Mouse (Mus musculus) skeletal muscle tissue, adult 2 months (tissue): ENCODE measurements at regions not wholly inside any gene's neighbourhood (a gene's known extent, or its start where the extent isn't known, plus 50 kb on each side); places are given as distances from the start of the nearest gene placed in this dataset.
"Not testable (repeated sequence)": the region's sequence is repeated elsewhere in the genome, so short reads cannot be mapped to it uniquely, and the experiment has no call there.

Experiments used
- DNase-seq: peaks from one replicate; pipeline ENCODE4 v3.0.0-alpha.2; 2012; ENCODE audit warnings: low read depth, low spot score

- DNase-seq = no peak
Observed at GRCm38 (mm10) chr2:48315306-48315705, 498.6 kb upstream of the Acvr2a start.

DNA sequence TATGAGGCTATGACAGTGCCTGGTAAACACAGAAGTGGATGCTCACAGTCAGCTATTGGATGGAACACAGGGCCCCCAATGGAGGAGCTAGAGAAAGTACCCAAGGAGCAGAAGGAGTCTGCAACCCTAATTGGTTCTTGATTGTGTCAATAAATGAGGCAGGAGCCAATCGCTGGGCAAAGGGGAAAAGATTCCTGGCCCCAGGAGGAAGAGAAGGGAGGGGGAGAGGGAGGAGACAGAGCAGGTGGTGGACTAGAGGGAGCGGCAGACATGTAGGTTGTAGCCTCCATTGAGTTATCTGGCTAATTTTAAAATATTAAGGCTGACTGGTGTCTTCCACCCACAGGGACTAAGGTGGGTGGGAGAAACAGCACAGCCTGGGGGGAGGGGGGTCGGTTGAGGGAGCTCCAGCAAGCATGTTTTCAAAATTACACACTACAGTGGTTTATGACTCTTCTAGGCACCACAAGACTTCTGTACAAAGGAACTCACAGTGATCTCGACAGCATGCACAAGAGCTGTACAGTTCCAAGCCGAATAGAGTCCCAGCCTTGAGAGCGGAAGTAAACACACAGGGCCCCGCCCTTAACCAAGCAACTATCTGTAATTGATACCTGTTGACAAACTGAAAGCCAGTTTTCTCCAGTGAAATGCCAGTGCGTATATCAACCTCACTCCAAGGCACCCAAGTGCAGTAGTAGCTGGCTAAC lies 497.6 kb upstream of the Acvr2a start:
- DNase-seq = no peak

DNA sequence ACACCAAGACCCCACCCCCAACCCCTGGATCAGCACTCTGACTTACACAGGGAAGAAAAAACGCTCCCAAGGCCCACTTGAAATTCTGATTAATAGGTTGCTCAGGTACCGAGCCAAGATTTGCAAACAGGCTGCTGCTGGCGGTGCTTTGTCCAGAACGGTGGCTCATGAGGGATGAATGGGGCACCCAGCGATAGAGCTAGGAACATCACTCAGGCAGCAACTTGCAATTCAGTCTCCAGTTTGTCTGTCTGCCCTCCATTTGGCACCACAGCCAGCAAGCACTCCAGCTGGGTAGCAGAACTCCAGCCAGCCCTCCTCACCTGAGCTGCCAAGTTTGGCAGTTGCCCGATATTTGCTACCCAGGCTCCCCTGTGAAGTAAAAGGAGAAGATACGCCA lies 496.1 kb upstream of the Acvr2a start:
- peak; percentile 69 for DNase-seq

GRCm38 (mm10) chr2:48318384-48319030 lies 495.4 kb upstream of the Acvr2a start:
- no peak for DNase-seq

- no peak for DNase-seq
Observed at GRCm38 (mm10) chr2:48321471-48321870, 492.4 kb upstream of the Acvr2a start.

DNA sequence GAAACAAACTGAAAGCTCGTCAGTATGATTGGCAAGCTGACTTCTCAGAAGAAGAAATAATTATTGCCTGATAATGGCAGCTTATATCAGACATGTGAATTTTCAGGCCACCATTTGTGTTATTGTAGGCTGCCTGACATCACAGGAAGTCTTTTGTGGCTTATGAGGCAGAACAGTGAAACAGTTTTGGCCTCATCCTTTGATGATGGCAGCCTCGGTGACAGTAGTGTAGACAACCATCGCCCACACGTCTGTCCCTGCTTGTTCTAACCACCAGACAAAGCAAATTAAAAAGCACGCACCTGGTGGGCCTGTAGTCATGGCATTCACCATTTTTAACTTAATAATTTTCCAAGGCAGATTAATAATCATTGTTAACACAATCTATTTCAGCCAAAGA lies 491.6 kb upstream of the Acvr2a start:
- no peak for DNase-seq

GRCm38 (mm10) chr2:48328204-48328603 lies 485.7 kb upstream of the Acvr2a start:
- no peak for DNase-seq

GRCm38 (mm10) chr2:48332783-48333182 lies 481.1 kb upstream of the Acvr2a start:
- peak; percentile 28 for DNase-seq

DNA sequence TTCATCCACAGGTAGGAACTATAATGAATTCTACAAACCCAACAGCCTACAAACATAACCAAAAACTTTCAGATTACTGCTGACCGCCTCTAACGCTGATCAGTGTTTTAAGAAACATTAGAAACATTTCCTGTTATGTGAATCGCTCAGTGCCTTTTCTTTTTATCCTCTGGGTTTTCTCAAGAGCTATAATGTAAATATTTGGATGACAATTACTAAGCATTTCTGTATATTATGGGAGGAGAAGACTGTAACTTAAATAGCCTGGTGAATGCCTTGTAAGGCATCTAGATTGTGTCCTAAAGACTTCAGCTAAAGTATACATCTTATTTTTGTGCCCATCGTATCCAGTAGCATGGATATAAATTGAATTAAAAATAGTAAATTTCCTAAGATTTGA lies 465.9 kb upstream of the Acvr2a start:
- no peak for DNase-seq

DNA sequence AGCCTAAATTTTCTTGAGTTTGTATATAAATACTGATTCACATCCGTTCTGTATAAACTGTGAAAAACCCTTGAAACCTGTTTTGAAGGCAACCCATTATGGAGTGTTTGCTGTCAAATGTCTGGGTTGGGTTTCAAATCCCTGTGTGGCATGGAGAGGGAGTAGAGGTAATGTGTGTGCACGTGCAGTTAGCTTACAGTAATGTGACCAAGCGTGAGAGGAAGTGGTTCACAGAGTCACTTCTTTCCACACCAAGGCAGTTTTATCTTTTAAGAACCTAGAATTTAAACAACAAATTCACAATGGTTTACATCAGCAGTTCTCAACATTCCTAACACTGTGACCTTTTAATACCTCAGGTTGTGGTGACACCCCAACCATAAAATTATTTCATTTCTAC lies 464.1 kb upstream of the Acvr2a start:
- DNase-seq = no peak

DNA sequence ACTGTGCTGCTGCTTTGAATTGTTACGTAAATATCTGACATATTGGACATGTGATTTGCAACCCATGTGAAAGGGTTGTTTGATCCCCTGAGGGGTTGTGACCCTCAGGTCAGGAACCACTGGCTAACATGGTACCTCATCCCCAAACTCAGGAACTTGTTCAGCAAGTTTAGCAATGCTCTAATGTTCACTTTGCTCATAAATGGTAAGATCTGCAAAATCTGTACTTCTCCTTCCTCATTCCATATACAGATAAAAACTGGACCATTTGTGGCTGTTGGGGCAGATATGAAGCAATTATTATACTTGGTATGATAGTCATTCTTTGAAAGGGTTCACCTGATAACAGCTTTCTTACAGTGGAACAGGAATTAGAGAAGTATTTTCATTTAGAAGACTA lies 463.7 kb upstream of the Acvr2a start:
- DNase-seq = no peak

GRCm38 (mm10) chr2:48371572-48371971 lies 442.3 kb upstream of the Acvr2a start:
- not testable (repeated sequence) for DNase-seq

DNA sequence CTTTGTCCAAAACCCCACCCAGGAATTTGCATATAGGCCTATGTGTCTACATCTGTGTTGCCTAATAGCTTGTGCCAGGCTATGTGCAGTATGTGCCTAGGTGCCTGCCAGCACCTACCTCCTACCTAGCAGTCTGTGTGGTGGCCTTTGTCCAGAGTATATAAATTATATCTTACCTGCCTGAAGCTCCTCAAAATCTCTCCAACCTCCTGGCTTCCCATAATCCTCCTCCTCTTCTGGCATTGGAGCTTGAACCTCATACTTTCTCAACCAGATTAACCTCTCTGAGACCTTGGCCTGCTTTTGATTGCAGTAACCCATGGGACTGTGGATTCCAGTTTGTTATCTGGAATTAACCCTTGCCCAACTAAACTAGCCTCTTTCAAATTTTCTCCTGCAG lies 440.8 kb upstream of the Acvr2a start:
- no peak for DNase-seq

GRCm38 (mm10) chr2:48374302-48374701 lies 439.6 kb upstream of the Acvr2a start:
- DNase-seq = no peak

DNA sequence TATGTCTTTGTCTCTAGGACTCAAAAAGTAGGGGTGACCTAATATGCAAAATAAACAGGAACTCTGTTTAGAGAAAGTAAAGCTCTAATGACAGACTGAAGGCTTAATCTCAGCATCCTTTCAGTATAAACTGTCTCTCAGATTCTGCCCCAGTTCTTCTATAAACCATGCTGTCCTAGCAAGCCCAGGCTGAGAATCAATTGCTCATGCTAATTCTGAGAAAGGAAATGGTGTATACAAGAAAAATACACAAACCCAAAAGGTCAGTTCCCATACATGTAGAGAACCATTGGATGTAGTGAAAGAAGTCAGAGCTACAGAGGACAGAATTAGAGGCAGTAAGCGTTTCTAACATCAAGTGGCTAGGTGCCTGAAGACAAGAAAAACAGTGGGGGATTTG lies 435.7 kb upstream of the Acvr2a start:
- no peak for DNase-seq

DNA sequence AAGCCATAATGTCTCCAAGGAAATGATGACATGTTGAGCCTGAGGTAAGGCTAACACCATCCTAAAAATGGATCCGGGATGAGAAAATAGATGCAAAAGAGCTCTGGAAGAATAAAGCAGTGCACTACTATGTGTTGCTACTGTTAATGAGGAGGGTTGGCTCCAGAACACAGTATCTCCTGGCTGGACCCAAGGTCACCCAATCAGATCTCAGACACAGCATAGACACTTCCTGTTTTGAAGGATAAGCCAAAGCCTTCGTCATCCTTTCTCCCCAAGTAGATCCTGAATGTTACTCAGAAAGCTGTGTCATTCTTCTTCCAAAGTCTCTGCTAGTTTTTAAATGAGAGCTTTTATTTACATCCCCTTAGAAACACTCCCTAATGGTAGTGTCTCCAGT lies 435.2 kb upstream of the Acvr2a start:
- no peak for DNase-seq

DNA sequence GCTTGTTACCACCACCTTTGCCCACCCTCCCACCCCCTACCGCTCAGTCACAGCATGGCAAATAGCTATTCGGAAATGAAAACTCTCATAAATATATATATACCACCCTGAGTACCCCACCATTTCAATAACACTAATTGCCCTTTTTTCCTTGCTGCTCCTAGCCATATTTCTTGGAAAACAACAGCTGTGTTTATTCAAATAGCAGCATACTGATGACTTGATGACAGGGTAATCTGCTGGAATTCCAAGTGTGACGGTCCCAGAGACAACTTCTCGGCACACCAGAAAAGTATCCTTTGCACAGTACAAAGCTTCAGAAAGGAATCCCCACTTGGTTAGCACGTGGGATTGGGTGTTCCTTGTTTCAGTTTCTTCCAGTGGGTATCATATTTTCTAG lies 433.8 kb upstream of the Acvr2a start:
- DNase-seq = peak; percentile 29

- no peak for DNase-seq
Observed at GRCm38 (mm10) chr2:48380786-48381185, 433.1 kb upstream of the Acvr2a start.

- no peak for DNase-seq
Observed at GRCm38 (mm10) chr2:48381481-48382075, 432.3 kb upstream of the Acvr2a start.

GRCm38 (mm10) chr2:48398504-48398903 lies 415.4 kb upstream of the Acvr2a start:
- peak; percentile 72 for DNase-seq

GRCm38 (mm10) chr2:48399191-48399590 lies 414.7 kb upstream of the Acvr2a start:
- DNase-seq = no peak

- no peak for DNase-seq
Observed at GRCm38 (mm10) chr2:48402813-48403212, 411.1 kb upstream of the Acvr2a start.

- DNase-seq = no peak
Observed at GRCm38 (mm10) chr2:48404460-48404859, 409.4 kb upstream of the Acvr2a start.
